Mouse (Mus musculus): ENCODE results near the gene Cd46. TPM values are rescaled to one million over a fixed set of nuclear protein-coding genes. Genes with fewer than 3 reads are reported as not detected.

The Cd46 gene
- polyA plus RNA-seq, 1 experiment from 2014 or later = 1.1 TPM

DNA sequence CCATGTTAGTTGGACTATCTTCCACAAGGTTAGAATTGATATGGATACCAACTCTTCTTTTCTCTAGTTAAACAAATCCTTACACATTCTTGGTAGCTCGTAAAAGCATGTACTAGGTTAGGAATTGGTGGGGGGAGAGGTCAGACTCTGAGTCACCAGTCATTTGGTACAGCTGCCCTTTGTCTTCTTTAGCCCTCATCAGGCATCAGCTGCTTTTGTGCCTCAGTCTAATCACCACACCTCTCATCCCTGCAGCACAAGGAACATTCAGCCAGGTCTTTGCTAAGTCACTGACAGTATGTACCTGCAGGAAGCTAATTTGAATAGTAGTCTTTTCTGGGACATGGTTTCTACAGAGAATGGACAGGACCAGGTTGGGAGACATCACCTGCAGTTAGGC is 64.5 kb downstream of the Cd46 start:
- WGBS = 74% methylated on average over 1 of the region's 1 CpGs

DNA sequence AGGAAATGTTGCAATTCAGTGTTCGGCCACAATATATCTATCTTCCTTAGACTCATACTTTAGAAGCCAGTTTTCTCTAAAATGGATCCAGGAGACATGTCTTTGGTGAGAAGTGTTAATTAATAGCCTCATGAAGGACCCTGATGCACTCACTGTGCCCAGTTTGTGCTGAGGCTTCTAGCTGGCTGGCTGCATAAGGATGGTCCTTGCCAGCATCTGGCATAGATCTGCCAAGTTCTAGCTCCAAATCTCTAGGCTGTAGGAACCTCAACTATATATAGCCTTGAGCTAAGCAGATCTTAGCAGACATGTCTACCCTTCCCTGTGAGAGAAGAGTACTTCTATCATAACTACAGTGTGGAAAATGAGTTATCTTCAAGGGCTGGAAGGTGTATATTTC is 68.2 kb downstream of the Cd46 start:
- Histone ChIP-seq H3K9me3 (ENCODE audit: control insufficient read depth, low read length) (no peaks in the 10 kb centered on the region), H3K27me3 (replicated peaks; ENCODE audit: control insufficient read depth, insufficient read depth, low read length) (no peaks in the 10 kb centered on the region), H3K27ac (ENCODE audit: low read depth, low read length) (no peak overlapping the region), H3K36me3 (ENCODE audit: control insufficient read depth, insufficient read depth, low read length) (0 out of 2 replicates have a peak, but pooled peaks cover 2% of the 10 kb centered on the region), H3K4me2 (ENCODE audit: low read length) (no peak overlapping the region), H3K9ac (ENCODE audit: low read depth, low read length) (no peak overlapping the region), H3K4me3 (ENCODE audit: low read length) (no peak overlapping the region), H3K4me1 (ENCODE audit: control insufficient read depth, insufficient read depth, low read depth, low read length) (no peaks in the 10 kb centered on the region)
- ATAC-seq = no peak
- WGBS = 90% methylated on average over 1 of the region's 1 CpGs

More for the DNA sequence above, 64.5 kb downstream of the Cd46 start:
- ATAC-seq = no peak
- H3K9ac ChIP-seq (ENCODE audit: low read depth, low read length) = no peak overlapping the region
- no peaks in the 10 kb centered on the region for H3K9me3 ChIP-seq (ENCODE audit: control insufficient read depth, low read length)
- H3K4me2 ChIP-seq (ENCODE audit: low read length) = no peak overlapping the region
- H3K4me3 ChIP-seq (ENCODE audit: low read length) = no peak overlapping the region
- no peak overlapping the region for H3K27ac ChIP-seq (ENCODE audit: low read depth, low read length)
- H3K4me1 ChIP-seq (ENCODE audit: control insufficient read depth, insufficient read depth, low read depth, low read length) = no peaks in the 10 kb centered on the region
- H3K27me3 ChIP-seq (replicated peaks; ENCODE audit: control insufficient read depth, insufficient read depth, low read length) = no peaks in the 10 kb centered on the region
- 0 out of 2 replicates have a peak, but pooled peaks cover 7% of the 10 kb centered on the region for H3K36me3 ChIP-seq (ENCODE audit: control insufficient read depth, insufficient read depth, low read length)

DNA sequence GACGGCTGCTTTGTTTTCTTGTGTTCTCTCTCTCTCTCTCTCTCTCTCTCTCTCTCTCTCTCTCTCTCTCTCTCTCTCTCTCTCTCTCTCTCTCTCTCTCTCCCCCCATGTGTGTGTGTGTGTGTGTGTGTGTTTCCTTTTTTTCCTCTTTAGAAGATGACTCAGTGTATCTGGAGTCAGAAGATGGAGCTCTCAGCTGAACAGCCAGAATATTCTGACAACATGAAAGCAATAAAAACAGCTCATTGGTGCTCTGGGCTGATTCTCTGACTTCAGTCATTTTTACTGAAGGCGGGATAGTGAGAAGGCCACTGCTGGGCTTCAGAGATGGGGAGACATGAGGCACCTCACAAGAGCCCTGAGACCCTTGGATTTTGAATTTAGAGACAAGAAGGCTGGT is 70.2 kb downstream of the Cd46 start:
- ATAC-seq = no peak
- 81% methylated on average over 2 of the region's 2 CpGs for WGBS

DNA sequence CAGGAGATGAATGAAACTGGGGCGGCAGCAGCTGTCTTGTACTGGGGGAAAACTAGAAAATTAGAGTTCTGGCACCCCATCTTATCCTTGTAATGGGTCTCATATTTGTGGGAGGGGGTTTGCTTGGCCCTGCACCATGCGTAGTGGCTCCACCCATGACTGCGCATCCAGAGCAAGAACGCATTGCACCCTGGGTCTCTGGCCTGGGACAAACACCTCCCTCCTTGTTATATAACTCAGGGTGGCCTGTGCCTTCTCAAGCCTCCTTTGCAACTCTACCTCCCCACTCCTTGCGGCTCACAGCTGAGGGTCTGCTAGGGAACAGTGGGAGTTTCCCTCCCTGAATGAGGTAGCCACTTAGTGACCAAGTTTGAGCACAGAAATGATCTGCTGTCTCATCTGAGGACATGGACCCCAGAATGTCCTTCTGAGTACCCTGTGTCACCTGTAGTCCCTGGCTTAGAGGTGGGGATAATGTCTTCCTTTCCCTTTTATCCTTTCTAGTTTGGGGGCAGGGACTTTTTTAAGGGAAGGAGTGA is 72.9 kb downstream of the Cd46 start:
- Histone ChIP-seq H3K9ac (ENCODE audit: low read depth, low read length) (no peak overlapping the region), H3K27me3 (replicated peaks; ENCODE audit: control insufficient read depth, insufficient read depth, low read length) (no peaks in the 10 kb centered on the region), H3K4me3 (ENCODE audit: low read length) (no peak overlapping the region), H3K4me2 (ENCODE audit: low read length) (no peak overlapping the region), H3K4me1 (ENCODE audit: control insufficient read depth, insufficient read depth, low read depth, low read length) (peaks cover 5% of the 10 kb centered on the region; the same call in 1 of the 2 replicates), H3K27ac (ENCODE audit: low read depth, low read length) (no peak overlapping the region), H3K36me3 (ENCODE audit: control insufficient read depth, insufficient read depth, low read length) (no peaks in the 10 kb centered on the region), H3K9me3 (ENCODE audit: control insufficient read depth, low read length) (no peaks in the 10 kb centered on the region)
- WGBS = 95% methylated on average over 5 of the region's 5 CpGs
- ATAC-seq = no peak

More for the DNA sequence above, 70.2 kb downstream of the Cd46 start:
- Histone ChIP-seq H3K27ac (ENCODE audit: low read depth, low read length) (no peak overlapping the region), H3K27me3 (replicated peaks; ENCODE audit: control insufficient read depth, insufficient read depth, low read length) (no peaks in the 10 kb centered on the region), H3K4me2 (ENCODE audit: low read length) (no peak overlapping the region), H3K9me3 (ENCODE audit: control insufficient read depth, low read length) (no peaks in the 10 kb centered on the region), H3K9ac (ENCODE audit: low read depth, low read length) (no peak overlapping the region), H3K4me1 (ENCODE audit: control insufficient read depth, insufficient read depth, low read depth, low read length) (0 out of 2 replicates have a peak, but pooled peaks cover 2% of the 10 kb centered on the region), H3K4me3 (ENCODE audit: low read length) (no peak overlapping the region), H3K36me3 (ENCODE audit: control insufficient read depth, insufficient read depth, low read length) (0 out of 2 replicates have a peak, but pooled peaks cover 2% of the 10 kb centered on the region)

DNA sequence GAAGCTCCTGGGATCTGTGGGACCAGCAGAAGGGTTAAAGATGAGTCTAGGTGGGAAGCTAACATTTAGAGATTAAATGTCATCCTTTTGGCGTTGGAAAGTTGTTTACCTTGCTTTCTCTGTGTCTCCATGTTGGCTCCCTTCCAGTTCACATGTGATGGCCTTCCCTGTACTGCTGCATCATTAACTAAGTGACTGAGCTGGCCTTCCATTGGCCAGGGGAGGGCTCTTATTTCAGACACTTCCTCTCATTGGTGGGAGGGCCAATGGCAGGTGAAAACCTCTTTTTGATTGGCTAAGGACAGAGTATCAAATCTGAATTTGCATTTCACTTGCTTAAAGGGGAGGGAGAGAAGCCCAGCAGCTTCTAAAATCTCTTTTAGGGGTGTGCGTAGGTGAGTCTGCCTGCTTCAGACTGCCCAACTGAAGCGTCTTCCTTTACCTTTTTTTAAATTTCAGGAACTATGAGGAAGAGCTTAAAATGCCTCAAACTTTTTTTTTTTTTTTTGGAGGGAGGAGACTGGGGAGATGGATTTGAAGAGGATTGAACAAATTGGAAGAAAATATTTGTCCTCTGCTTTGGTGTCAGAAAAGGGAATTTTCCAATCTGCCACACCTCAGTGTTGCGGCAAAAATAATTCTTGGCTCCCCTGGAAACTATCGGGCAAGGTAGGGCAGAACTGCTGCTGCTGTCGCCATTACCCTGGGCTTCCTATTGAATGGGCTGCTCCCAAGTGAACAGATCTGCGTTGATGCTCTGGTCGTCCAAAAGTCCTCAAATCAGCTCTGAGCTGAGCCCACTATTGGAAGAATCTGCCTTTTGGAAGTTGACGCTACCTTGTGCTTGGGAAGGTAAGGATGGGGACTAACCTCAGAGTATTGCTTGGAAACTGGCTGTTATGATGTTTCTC is 73.7 kb downstream of the Cd46 start:
- H3K4me3 ChIP-seq (ENCODE audit: low read length) = no peak overlapping the region
- H3K9me3 ChIP-seq (ENCODE audit: control insufficient read depth, low read length) = no peaks in the 10 kb centered on the region
- no peak overlapping the region for H3K9ac ChIP-seq (ENCODE audit: low read depth, low read length)
- ATAC-seq = peak; percentile 53
- H3K27me3 ChIP-seq (replicated peaks; ENCODE audit: control insufficient read depth, insufficient read depth, low read length) = no peaks in the 10 kb centered on the region
- H3K4me1 ChIP-seq (ENCODE audit: control insufficient read depth, insufficient read depth, low read depth, low read length) = peaks cover 5% of the 10 kb centered on the region; the same call in 1 of the 2 replicates
- no peaks in the 10 kb centered on the region for H3K36me3 ChIP-seq (ENCODE audit: control insufficient read depth, insufficient read depth, low read length)
- WGBS = 84% methylated on average over 9 of the region's 9 CpGs
- H3K4me2 ChIP-seq (ENCODE audit: low read length) = no peak overlapping the region; the same call in 1 of the 2 replicates
- no peak overlapping the region for H3K27ac ChIP-seq (ENCODE audit: low read depth, low read length)

DNA sequence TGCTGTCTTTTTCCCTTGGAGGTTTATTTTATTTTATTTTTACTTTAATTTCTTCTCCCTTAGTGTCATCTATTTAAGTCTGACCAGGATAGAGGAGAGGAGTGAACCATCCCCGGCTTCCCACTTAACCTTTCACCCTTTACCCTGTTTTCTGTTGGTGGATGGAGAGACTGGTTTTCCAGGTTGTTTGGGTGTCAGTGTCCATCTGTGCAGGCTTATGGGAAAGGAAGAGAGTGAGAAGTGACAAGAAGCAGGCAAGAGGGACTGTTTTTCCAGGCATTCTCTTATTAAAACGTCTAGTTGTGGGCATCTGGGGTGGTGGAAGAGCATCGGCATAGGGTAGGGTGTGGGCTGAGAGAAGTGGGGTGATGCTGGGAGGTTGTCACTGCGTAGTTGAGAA is 74.4 kb downstream of the Cd46 start:
- 89% methylated on average over 4 of the region's 4 CpGs for WGBS
- no peak overlapping the region for H3K27ac ChIP-seq (ENCODE audit: low read depth, low read length)
- H3K36me3 ChIP-seq (ENCODE audit: control insufficient read depth, insufficient read depth, low read length) = no peaks in the 10 kb centered on the region
- no peak overlapping the region for H3K9ac ChIP-seq (ENCODE audit: low read depth, low read length)
- H3K4me2 ChIP-seq (ENCODE audit: low read length) = peak overlapping the region; percentile 58; the same call in 1 of the 2 replicates
- no peak overlapping the region for H3K4me3 ChIP-seq (ENCODE audit: low read length)
- no peaks in the 10 kb centered on the region for H3K27me3 ChIP-seq (replicated peaks; ENCODE audit: control insufficient read depth, insufficient read depth, low read length)
- no peaks in the 10 kb centered on the region for H3K9me3 ChIP-seq (ENCODE audit: control insufficient read depth, low read length)
- peaks cover 5% of the 10 kb centered on the region; the same call in 1 of the 2 replicates for H3K4me1 ChIP-seq (ENCODE audit: control insufficient read depth, insufficient read depth, low read depth, low read length)
- peak; percentile 37 for ATAC-seq

DNA sequence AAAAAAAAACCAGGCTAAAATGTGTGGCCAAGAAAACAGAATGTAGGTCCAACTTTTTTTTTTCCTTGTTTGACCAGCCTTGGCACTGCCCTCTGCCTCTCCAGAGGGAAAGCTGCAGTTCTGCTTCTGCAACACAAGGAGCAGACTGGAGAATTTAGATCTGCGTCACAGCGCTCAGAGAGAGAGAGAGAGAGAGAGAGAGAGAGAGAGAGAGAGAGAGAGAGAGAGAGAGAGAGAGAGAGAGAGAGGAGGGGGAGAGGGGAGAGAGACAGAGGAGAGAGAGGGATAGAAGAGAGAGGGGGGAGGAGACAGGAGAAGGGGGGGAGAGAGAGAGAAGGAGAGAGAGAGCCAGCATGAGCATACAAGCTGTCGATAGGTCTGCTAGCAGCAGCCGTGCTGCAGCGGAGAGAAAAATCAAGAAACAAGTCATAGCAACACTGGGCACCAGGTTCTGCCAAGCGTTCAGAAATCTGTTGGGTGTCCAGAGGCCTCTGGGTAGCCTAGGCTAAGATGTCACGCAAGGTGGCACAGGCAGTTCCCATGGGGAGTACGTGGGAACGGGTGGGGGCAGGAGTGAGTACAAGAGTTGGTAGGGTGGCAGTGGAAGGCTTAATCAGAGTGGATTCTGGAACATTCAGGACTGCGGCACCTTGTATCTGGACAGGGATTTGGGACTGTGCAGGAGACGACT is 75.1 kb downstream of the Cd46 start:
- peak overlapping the region; percentile 58 for H3K4me2 ChIP-seq (ENCODE audit: low read length)
- H3K9ac ChIP-seq (ENCODE audit: low read depth, low read length) = peak overlapping the region; percentile 38
- H3K9me3 ChIP-seq (ENCODE audit: control insufficient read depth, low read length) = no peaks in the 10 kb centered on the region
- H3K36me3 ChIP-seq (ENCODE audit: control insufficient read depth, insufficient read depth, low read length) = no peaks in the 10 kb centered on the region
- H3K27me3 ChIP-seq (replicated peaks; ENCODE audit: control insufficient read depth, insufficient read depth, low read length) = no peaks in the 10 kb centered on the region
- H3K4me1 ChIP-seq (ENCODE audit: control insufficient read depth, insufficient read depth, low read depth, low read length) = peaks cover 5% of the 10 kb centered on the region; the same call in 1 of the 2 replicates
- ATAC-seq = peak; percentile 85
- peak overlapping the region; percentile 67 for H3K27ac ChIP-seq (ENCODE audit: low read depth, low read length)
- 51% methylated on average over 11 of the region's 11 CpGs for WGBS
- H3K4me3 ChIP-seq (ENCODE audit: low read length) = peak overlapping the region; percentile 29

DNA sequence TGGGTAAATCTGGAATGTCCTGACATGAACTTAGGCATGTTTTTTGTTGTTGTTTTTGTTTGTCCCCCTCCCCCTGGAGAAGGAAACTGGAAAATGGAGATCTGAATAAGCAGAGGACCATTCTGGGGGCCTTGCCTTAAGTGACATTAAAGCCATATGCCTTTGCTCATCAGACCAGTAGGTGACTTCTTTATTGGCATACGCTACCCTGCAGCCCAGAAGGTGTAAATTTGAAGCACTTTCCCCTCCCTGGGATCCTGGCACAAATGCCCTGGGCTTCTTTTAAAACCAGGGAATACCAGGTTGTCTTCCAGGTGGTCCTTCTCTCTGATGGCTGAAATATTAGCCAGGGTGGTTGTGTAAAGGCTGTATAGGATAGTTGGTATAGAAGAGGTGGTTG is 76.8 kb downstream of the Cd46 start:
- ATAC-seq = no peak
- Histone ChIP-seq H3K27ac (ENCODE audit: low read depth, low read length) (no peak overlapping the region), H3K27me3 (replicated peaks; ENCODE audit: control insufficient read depth, insufficient read depth, low read length) (no peaks in the 10 kb centered on the region), H3K9ac (ENCODE audit: low read depth, low read length) (no peak overlapping the region), H3K4me1 (ENCODE audit: control insufficient read depth, insufficient read depth, low read depth, low read length) (peaks cover 5% of the 10 kb centered on the region; the same call in 1 of the 2 replicates), H3K9me3 (ENCODE audit: control insufficient read depth, low read length) (no peaks in the 10 kb centered on the region), H3K4me3 (ENCODE audit: low read length) (no peak overlapping the region), H3K36me3 (ENCODE audit: control insufficient read depth, insufficient read depth, low read length) (peaks cover 1% of the 10 kb centered on the region; the same call in 1 of the 2 replicates), H3K4me2 (ENCODE audit: low read length) (no peak overlapping the region)
- WGBS = 91% methylated on average over 1 of the region's 1 CpGs

Measured in hindbrain, embryonic 16.5 days (tissue).